Mouse (Mus musculus) CD4-positive, CD25-positive, alpha-beta regulatory T cell, adult 4 months (primary cell): Measurements from ENCODE around the gene D8Ertd738e. TPM values are rescaled to one million over a fixed set of nuclear protein-coding genes. Genes with fewer than 3 reads are reported as not detected.

ENCODE experiments used
- ATAC-seq: one replicate; pipeline ENCODE4 v1.8.0; 2017
- polyA plus RNA-seq, 2 experiments: library from polyadenylated mRNA; unstranded; fragments of 100-300 nt; shearing (Covaris generic); gene quantifications; one replicate each; pipeline ENCODE4 v1.2.1; 2017

Gene D8Ertd738e
- polyA plus RNA-seq, 2 experiments from 2014 or later, result 365 to 370 TPM

- no peak for ATAC-seq
Observed at GRCm38 (mm10) chr8:84202466-84202865, 47.1 kb downstream of the D8Ertd738e start.

- no peak for ATAC-seq
Observed at GRCm38 (mm10) chr8:84201545-84202245, 47.8 kb downstream of the D8Ertd738e start.

GRCm38 (mm10) chr8:84200652-84201544 lies 48.6 kb downstream of the D8Ertd738e start:
- no peak for ATAC-seq

GRCm38 (mm10) chr8:84200126-84200555 lies 49.4 kb downstream of the D8Ertd738e start:
- no peak for ATAC-seq

GRCm38 (mm10) chr8:84199348-84200125 lies 50.0 kb downstream of the D8Ertd738e start:
- ATAC-seq, result no peak

- no peak for ATAC-seq
Observed at GRCm38 (mm10) chr8:84198871-84199270, 50.6 kb downstream of the D8Ertd738e start.

- ATAC-seq, result peak; percentile 79
Observed at GRCm38 (mm10) chr8:84197922-84198774, 51.4 kb downstream of the D8Ertd738e start.

GRCm38 (mm10) chr8:84197141-84197921 lies 52.2 kb downstream of the D8Ertd738e start:
- peak; percentile 24 for ATAC-seq

Other genes with a start within 250 kb of the D8Ertd738e start
- gene 1700067K01Rik, start 248.2 kb downstream of the D8Ertd738e start, polyA plus RNA-seq, result not detected
- gene 2210011C24Rik, start 237.5 kb downstream of the D8Ertd738e start, polyA plus RNA-seq, result not detected
- 1 to 10 TPM; 2.0 to 2.9 TPM for gene Palm3, start 228.2 kb downstream of the D8Ertd738e start, polyA plus RNA-seq
- gene Il27ra, start 207.1 kb downstream of the D8Ertd738e start, polyA plus RNA-seq, result 100 to 1,000 TPM; 261 to 389 TPM
- 10 to 100 TPM; 45.1 to 59.1 TPM for gene Rln3, start 204.7 kb downstream of the D8Ertd738e start, polyA plus RNA-seq
- 1 to 10 TPM; 1.2 to 1.7 TPM for gene Gm10643, start 184.6 kb downstream of the D8Ertd738e start, polyA plus RNA-seq
- 10 to 100 TPM; 10.9 to 14.0 TPM for gene Rfx1, start 182.9 kb downstream of the D8Ertd738e start, polyA plus RNA-seq
- gene Dcaf15, start 145.0 kb downstream of the D8Ertd738e start, polyA plus RNA-seq, result 10 to 100 TPM; 14.5 to 15.5 TPM
- gene Podnl1, start 123.7 kb downstream of the D8Ertd738e start, polyA plus RNA-seq, result 10 to 100 TPM in 1 of 2 experiments, 1 to 10 TPM in 1; 6.1 to 13.1 TPM
- 10 to 100 TPM; 12.7 to 19.2 TPM for gene Cc2d1a, start 101.8 kb downstream of the D8Ertd738e start, polyA plus RNA-seq
- 1 to 10 TPM; 1.1 to 3.2 TPM for gene 4930432K21Rik, start 101.7 kb downstream of the D8Ertd738e start, polyA plus RNA-seq
- under 1 TPM in 1 of 2 experiments, not detected in 1; 0.81 TPM for gene Nanos3, start 64.5 kb downstream of the D8Ertd738e start, polyA plus RNA-seq
- gene Zswim4, start 12.7 kb downstream of the D8Ertd738e start, polyA plus RNA-seq, result 1 to 10 TPM; 3.3 to 4.3 TPM
- 1 to 10 TPM; 7.2 to 9.5 TPM for gene Mri1, start 7.6 kb upstream of the D8Ertd738e start, polyA plus RNA-seq
- 10 to 100 TPM; 52.0 to 56.6 TPM for gene Ccdc130, start 20.7 kb upstream of the D8Ertd738e start, polyA plus RNA-seq
- gene Cacna1a, start 138.7 kb upstream of the D8Ertd738e start, polyA plus RNA-seq, result 10 to 100 TPM in 1 of 2 experiments, 1 to 10 TPM in 1; 8.0 to 11.2 TPM